Mouse (Mus musculus) retina, embryonic 14.5 days (tissue): ENCODE results near the gene Gdf1.

Experiments
- DNase-seq: peaks from one replicate; pipeline ENCODE4 v3.0.0-alpha.2; 2015; ENCODE audit warnings: low spot score

The Gdf1 gene

DNA sequence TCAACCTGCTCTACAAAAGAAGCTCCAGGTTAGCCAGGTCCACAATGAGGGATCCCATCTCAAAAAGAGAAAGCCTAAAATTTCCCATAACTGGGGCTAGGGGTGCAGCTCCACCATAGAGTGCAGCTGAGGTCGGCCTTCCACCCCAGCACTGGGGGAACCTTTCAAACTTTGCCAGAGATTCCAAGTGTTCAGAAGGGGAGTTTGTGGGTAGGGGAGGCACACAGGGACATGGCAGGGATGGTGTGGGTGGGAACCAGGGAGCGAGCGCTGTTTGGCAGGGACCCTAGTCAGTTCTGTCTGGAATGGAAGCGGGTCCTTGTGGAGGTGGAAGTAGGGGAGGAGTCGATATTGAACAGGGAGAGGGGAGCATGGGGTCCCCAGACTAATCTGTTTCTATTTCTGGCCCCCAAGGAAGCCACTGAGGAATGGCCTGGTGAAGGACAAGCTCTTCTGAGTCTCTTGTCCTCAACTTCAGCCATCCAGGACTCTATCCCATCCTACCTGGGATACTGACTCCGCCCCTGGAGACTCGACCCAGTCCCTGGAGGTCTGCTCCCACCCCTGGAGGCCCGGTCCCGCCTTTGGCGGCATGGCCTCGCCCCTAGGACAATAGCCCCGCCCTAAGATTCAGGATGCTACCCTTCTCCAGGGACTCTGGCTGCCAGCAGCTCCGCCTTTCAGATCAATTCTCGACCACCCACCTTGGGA lies at the start of gene Gdf1:
Gene Gdf1 (plus strand): TSS at position 694 of the 711 bp plus-strand sequence.
- DNase-seq = no peak

DNA sequence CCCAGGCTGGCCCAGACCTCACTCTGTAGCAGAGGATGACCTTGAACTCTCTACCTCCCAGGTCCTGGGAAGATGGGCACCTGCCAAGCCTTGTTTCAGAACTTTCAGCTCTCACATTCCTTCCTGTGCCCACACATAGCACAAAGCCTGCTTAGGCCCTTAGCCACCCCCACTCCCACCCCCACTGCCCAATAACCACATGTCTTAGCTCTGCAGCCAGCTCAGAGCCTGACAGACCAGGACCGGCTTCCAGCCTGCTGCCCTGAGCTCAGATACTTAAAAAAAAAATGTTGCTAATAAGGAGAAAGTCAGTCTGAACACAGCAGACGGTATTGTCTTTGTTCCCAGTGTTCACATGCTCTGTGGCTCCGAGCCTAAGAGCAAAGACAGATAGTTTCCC lies 48.6 kb upstream of the Gdf1 start:
- no peak for DNase-seq

- DNase-seq = peak; percentile 91
These were observed 46.9 kb upstream of the Gdf1 start, which contains the start of gene Homer3 for GRCm38 (mm10) chr8:70282603-70283135. TSS of gene Homer3 (plus strand) at chr8:70282827.

DNA sequence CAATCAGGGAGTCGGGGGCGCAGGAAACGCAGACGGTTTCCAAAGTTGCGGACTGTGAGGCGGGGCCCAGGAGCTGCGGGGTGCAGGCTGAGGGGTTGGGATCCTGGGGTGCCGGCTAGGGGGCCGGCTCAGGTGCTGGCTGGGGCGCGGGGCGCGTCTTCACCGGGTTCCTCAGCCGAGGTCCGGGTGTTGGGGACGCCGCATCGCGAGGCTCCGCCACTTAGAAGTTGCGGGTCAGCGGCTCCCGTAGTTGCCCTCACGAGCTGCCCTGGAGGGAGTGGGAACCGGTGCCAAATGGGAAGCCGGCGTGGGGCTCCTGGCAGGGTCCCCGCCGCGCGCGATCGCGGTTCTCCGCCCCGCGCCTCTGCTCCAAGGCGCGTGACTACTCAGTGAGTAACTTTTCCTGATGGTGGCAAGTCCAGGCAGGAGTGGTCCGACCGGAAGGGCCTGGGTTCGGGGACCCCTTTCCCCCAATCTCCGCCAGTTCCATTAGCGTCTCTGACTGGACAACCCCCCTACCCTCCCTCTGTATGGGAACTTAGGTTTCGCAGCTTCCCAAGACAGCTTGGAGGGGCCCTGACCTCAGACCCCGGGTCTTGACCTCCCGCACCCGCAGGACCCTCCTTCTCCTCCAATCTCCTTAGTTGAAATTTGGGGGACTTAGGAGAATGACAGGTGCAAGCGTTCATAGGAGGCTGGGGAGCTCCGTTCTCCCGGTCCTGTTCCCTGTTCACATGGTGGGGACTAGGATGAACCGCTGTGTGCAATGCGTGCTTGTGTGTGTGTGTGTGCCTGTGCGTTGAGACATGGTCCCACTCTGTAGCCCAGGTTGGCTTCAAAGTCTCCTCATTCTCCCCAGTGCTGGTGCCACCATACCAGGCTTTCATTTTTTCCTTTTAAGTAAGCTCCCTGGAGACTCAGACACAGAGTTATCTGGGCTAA lies 46.2 kb upstream of the Gdf1 start:
- peak; percentile 19 for DNase-seq

DNA sequence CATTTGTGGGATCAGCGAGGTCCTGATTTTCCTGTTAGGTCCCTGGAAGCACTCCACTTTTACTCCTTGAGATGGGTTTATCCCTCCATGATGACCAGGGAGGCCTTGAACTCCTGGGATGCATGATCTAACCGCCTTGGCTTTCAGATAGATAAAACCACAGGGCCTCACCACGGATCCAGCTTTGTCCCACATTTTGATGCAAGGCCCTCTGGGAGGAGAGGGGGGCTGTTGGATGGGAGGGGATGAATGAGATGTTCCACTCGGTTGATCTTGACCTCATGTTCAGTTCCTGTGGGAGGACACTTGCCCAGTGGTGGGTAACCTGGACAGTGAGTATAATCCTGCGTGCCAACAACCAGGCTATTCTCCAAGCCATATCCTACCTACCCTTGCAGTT lies 45.2 kb upstream of the Gdf1 start:
- DNase-seq = no peak

GRCm38 (mm10) chr8:70285304-70285703 lies 44.3 kb upstream of the Gdf1 start:
- no peak for DNase-seq

DNA sequence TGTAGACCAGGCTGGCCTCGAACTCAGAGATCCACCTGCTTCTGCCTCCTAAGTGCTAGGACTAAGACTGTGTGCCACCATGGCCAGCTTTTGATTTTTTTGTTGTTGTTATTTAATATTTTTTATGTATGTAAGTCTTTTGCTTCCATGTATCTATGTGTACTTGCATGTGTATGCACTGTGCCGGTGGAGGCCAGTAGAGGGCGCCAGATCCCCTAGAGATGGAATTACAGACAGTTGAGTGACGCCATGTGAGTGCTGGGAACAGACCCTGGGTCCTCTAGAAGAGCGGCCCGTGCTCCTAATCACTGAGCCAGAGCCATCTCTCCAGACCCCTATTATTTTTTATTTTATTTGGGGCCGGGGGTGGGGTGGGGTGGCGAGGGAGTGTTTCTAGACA lies 42.9 kb upstream of the Gdf1 start:
- DNase-seq = no peak

DNA sequence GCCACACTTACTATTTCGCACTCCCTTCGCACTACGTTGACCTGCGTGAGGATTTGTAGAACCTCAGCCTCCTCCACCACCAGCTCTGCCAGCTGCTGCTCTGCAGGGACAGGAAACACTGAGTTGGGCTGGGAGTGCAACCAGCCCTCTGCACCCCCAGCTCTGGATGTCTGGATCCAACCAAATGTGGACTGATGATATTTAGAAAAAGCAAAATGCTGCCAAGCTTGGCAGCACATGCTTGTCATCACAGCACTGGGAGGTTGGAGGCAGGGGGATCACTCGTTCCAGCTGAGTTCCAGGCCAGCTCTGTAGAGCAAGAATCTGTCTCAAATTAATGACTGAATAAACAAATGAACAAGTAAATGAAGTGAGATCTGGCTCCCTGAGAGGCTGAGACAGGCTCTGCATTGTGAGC lies 35.6 kb upstream of the Gdf1 start:
- no peak for DNase-seq

DNA sequence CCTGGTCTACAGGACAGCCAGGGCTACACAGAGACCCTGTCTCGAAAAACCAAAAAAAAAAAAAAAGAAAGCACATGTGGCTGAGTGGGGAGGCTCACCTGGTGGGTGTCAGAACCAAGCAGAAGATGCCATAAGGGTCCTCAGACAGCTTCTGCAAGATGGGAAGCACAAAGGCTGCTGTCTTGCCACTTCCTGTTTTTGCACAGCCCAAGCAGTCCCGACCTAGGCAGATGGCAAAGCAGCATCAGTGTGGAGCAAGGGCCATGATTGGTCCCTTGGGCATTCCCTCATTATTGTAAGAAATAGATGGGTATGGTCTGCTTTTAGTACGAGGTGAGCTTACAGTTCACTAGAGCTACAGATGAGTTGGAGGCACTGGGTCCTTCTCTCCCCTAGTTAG lies 28.7 kb upstream of the Gdf1 start:
- no peak for DNase-seq

DNA sequence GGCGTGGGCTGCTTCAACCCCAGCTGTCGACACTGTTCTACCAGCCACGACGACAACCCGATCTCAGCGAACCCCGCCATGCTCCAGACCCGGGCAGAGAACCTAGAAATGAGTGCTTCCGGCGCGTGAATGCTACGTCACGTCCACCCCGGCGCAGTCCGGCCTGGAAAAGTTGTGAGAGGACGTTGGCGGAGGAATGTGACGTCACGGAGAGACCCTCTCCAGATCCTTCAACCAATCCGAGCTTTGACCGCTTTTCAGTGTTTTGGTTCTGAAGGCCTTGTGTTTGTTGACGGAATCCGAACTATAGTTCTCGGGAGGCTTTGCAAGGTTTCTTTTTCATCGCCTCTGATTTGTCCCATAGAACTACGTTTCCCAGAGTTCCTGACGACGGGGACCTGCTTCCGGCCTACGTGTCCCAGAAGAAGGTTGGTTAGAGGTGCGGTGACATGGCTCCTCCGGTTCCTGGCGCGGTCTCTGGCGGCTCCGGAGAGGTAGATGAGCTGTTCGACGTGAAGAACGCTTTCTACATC lies 27.2 kb upstream of the Gdf1 start, which contains the start of the genes Ddx49 and Cope:
Gene Ddx49 (minus strand): TSS at position 132 of the 533 bp plus-strand sequence.
Gene Cope (plus strand): TSS at position 161 of the 533 bp plus-strand sequence.
- DNase-seq = peak; percentile 95

GRCm38 (mm10) chr8:70302901-70303300 lies 26.7 kb upstream of the Gdf1 start:
- no peak for DNase-seq

DNA sequence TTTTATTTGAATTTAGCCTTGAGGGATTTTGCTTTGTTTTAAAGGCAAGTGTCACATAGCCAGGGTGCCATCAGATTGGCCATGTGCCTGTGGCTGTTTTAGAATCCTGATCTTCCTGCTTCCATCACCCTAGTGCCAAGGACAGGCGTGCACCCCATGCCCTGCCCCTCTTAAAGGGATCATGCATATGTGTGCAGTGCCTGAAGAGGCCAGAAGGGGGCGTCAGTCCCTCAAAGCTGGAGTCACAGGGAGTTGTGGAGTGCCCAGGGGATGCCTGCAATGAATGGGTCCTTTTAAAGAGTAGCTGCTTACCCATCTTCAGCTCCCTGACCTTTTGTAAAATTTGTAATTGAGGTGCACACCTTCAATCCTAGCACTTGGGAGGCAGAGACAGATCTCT lies 20.3 kb upstream of the Gdf1 start:
- DNase-seq = peak; percentile 63

- DNase-seq = no peak
These were observed 16.2 kb upstream of the Gdf1 start for GRCm38 (mm10) chr8:70313399-70313798.

GRCm38 (mm10) chr8:70315624-70316510 lies 13.8 kb upstream of the Gdf1 start, which contains the start of gene Cers1:
TSS of gene Cers1 (plus strand) at chr8:70315775.
- DNase-seq = peak; percentile 77

- DNase-seq = peak; percentile 95
These were observed 12.8 kb upstream of the Gdf1 start for GRCm38 (mm10) chr8:70316511-70317504.

DNA sequence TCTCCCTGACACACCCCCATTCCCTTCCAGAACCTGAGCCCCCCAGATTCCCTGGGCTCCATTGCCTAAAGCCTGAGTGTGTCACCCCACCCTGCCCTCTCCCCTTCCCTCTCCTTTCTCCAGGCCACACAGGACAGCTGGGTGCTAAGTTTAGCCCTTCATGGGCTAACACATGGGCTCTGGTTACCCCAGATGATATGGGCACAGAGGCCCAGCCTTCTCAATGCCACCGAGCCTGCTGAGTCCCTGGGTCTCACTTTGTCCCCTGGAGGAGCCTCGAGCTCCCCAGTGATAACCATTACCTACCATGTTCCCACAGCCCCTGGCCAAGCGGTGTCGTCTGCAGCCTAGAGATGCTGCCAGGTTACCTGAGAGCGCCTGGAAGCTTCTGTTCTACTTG lies 11.7 kb upstream of the Gdf1 start:
- DNase-seq = no peak

DNA sequence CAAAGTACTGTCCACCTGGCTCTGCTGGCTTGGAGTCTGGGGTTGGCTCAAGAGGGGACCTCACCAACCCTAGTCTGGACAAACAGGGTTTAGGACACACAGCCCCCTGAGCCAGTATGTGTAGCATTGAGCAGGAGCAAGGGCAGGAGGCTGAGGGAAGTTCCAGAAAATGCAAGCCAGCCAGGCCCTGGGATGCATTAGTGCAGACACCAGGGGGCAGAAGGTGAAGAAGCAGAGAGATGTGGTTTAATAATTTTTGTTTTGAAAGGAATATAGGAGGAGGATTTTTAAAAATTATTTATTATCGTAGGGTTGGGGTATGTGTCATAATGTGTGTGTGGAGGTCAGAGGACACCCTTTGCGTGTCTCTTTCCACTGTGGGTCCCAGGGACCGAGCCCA lies 5.9 kb upstream of the Gdf1 start:
- no peak for DNase-seq

- DNase-seq = no peak
These were observed 2.1 kb upstream of the Gdf1 start for GRCm38 (mm10) chr8:70327512-70327911.

DNA sequence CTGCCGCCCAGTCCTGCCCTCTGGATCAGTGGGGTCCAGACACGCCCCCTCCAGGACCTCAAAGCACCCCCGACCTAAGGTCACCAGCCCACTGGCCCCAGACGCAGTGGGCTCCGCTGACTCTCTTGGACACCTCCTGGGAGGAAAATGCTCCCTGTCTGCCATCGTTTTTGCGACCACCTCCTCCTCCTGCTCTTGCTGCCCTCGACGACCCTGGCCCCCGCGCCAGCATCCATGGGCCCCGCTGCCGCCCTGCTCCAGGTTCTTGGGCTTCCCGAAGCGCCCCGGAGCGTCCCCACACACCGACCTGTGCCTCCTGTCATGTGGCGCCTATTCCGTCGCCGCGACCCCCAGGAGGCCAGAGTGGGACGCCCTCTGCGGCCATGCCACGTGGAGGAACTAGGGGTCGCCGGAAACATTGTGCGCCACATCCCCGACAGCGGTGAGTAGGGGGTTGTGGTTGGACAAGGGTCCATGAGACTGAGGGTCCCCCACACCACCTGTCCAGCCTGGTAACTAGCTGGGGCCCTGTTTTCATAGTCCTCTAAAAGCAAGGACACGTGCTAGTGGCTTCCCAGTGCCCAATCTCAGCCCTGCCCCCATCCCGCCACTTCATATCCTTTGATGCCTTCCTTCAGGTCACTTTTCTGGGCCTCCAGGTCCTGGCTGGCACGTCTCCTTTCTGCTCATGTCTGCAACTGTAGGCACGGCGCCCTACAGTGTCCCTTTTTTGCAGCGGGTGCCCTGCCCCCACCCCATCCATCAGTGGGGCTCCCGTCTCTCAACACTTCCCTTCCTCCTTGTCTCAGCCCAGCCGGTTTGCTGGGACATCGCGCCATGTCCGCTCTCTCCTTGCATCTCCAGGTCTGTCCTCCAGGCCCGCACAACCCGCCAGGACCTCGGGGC lies 471 bp downstream of the Gdf1 start:
- peak; percentile 43 for DNase-seq
